Mouse (Mus musculus): ENCODE data around the gene Slpi.
"Not testable (repeated sequence)": the region's sequence is repeated elsewhere in the genome, so short reads cannot be mapped to it uniquely, and the experiment has no call there.

Gene Slpi

GRCm38 (mm10) chr2:164377478-164378426 is 11.1 kb downstream of the Slpi start:
- DNase-seq (ENCODE audit: low spot score), result no peak

GRCm38 (mm10) chr2:164373187-164373586 is 15.7 kb downstream of the Slpi start:
- no peak for DNase-seq (ENCODE audit: low spot score)

GRCm38 (mm10) chr2:164372408-164373053 is 16.4 kb downstream of the Slpi start:
- DNase-seq (ENCODE audit: low spot score), result no peak

- DNase-seq (ENCODE audit: low spot score), result no peak
Observed at GRCm38 (mm10) chr2:164371371-164371770, 17.5 kb downstream of the Slpi start.

- no peak for DNase-seq (ENCODE audit: low spot score)
Observed at GRCm38 (mm10) chr2:164368620-164369105, 20.2 kb downstream of the Slpi start.

GRCm38 (mm10) chr2:164366947-164367346 is 21.9 kb downstream of the Slpi start:
- no peak for DNase-seq (ENCODE audit: low spot score)

GRCm38 (mm10) chr2:164360974-164361657 is 27.8 kb downstream of the Slpi start:
- no peak for DNase-seq (ENCODE audit: low spot score)

GRCm38 (mm10) chr2:164359668-164360067 is 29.2 kb downstream of the Slpi start:
- DNase-seq (ENCODE audit: low spot score), result no peak

- DNase-seq (ENCODE audit: low spot score), result no peak
Observed at GRCm38 (mm10) chr2:164359031-164359430, 29.9 kb downstream of the Slpi start.

GRCm38 (mm10) chr2:164358373-164358772 is 30.5 kb downstream of the Slpi start:
- no peak for DNase-seq (ENCODE audit: low spot score)

GRCm38 (mm10) chr2:164356177-164356967 is 32.5 kb downstream of the Slpi start:
- no peak for DNase-seq (ENCODE audit: low spot score)

GRCm38 (mm10) chr2:164353356-164353755 is 35.5 kb downstream of the Slpi start:
- no peak for DNase-seq (ENCODE audit: low spot score)

GRCm38 (mm10) chr2:164352697-164353096 is 36.2 kb downstream of the Slpi start:
- DNase-seq (ENCODE audit: low spot score), result no peak

- no peak for DNase-seq (ENCODE audit: low spot score)
Observed at GRCm38 (mm10) chr2:164348980-164349379, 39.9 kb downstream of the Slpi start.

- DNase-seq (ENCODE audit: low spot score), result not testable (repeated sequence)
Observed at GRCm38 (mm10) chr2:164347697-164348096, 41.2 kb downstream of the Slpi start.

GRCm38 (mm10) chr2:164343732-164344131 is 45.2 kb downstream of the Slpi start:
- not testable (repeated sequence) for DNase-seq (ENCODE audit: low spot score)

GRCm38 (mm10) chr2:164332440-164332839 is 56.5 kb downstream of the Slpi start, which contains the start of gene Svs5:
Gene Svs5 (plus strand): TSS chr2:164332740.
- not testable (repeated sequence) for DNase-seq (ENCODE audit: low spot score)

GRCm38 (mm10) chr2:164320983-164321382 is 67.9 kb downstream of the Slpi start:
- no peak for DNase-seq (ENCODE audit: low spot score)

GRCm38 (mm10) chr2:164316451-164316850 is 72.4 kb downstream of the Slpi start, which contains the start of gene Svs6:
Gene Svs6 (plus strand): TSS chr2:164316751.
- DNase-seq (ENCODE audit: low spot score), result not testable (repeated sequence)

GRCm38 (mm10) chr2:164315460-164315859 is 73.4 kb downstream of the Slpi start:
- not testable (repeated sequence) for DNase-seq (ENCODE audit: low spot score)

GRCm38 (mm10) chr2:164312599-164312998 is 76.3 kb downstream of the Slpi start:
- DNase-seq (ENCODE audit: low spot score), result no peak
